Mouse (Mus musculus): Measurements from ENCODE around the gene Ndufa1. TPM values are rescaled to one million over a fixed set of nuclear protein-coding genes. Genes with fewer than 3 reads are reported as not detected.

Gene Ndufa1
- 460 and 484 TPM in 2 replicates for polyA plus RNA-seq (2012; rRNA removed)

DNA sequence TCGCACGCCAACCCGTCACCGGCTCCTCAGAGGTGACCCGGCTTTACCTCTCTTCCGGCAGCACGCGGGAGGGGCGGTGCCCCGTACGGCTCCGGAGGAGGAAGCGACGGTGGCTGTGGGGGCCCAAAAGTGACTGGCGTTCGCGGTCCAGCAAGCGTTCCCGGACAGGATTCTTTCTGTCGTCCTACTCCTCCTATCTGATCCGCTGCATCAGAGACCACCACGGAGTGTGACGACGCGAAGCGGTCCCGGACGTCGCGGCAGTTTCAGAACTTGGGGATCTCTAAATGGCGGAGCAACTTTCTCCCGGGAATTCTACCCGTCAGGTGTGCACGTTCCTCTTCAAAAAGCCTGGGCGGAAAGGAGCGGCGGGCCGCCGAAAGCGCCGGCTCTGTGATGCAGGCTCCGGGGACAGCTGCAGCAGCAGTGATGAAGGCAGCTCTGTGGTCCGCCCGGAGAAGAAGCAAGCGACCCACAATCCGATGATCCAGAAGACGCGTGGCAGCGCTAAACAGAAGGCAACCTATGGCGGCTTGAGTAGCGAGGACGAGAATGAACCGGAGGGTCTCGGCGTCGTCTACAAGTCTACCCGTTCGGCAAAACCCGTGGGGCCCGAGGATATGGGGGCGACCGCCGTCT, at the start of gene Ndufa1, which contains the start of gene Rnf113a1:
Ndufa1 (minus strand) TSS at position 59 of the 639 bp plus-strand sequence.
Rnf113a1 (plus strand) TSS at position 141 of the 639 bp plus-strand sequence.

DNA sequence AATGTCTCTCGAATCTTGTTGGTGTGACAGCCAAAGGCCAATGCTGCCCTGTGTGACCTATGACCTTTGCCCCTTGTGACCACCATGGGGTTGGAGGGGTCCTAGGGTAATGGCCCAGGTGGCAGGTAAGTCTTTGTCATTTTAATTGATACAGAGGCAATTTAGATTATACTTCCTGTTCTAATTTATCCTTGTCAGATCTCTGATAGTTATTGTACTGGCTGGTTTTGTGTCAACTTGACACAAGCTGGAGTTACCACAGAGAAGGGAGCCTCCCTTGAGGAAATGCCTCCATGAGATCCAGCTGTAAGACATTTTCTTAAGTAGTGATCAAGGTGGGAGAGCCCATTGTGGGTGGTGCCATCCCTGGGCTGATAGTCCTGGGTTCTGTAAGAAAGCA, 31.2 kb upstream of the Ndufa1 start, which contains the start of gene Rhox1:
Rhox1 (minus strand) TSS at position 101 of the 400 bp plus-strand sequence.

DNA sequence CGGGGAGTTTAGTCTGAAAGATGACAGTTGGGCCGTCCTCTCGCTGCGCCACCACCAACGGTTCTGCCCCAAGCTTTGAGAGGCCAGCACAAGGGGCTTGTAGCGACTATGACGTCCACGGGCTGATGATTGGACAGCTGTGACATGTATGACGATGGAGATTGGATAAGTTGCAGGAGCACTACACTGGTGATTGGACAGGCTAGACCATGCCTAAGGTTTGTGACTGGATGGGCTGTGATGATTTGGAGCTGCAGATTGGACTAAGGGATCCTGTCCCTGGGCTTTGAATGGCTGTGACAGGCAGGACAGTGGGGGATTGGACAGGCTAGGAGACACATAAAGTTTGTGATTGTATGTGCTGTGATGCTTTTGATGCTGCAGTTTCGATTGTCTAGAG, 20.0 kb upstream of the Ndufa1 start, which contains the start of gene Gm9:
Gm9 (minus strand) TSS at position 101 of the 400 bp plus-strand sequence.

DNA sequence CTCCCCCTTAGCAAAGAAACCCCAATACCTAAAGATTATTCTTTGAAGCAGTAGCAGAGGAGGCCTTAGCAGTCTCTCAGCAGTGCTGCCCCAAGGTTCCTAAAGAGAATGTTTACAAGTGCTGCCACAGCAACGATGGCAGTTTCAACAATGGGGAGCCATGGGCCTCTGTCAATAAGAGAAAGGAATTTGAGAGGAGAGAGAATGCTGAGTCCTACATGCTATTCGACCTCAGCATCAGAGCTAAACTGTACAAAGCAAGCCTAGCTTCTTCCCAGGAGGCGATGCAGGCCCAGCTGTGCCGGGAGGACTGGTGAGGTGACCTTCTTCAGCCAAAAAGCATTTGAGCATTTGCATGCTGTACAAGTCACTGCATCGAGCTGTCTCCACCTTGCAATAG, 22.2 kb downstream of the Ndufa1 start, which contains the start of gene Akap14:
Akap14 (minus strand) TSS at position 101 of the 400 bp plus-strand sequence.

Other genes with a start within 250 kb of the Ndufa1 start
- 68.3 and 72.1 TPM in 2 replicates for gene Sept6, start 199.4 kb downstream of the Ndufa1 start, polyA plus RNA-seq (2012; rRNA removed)
- gene Sowahd, start 142.3 kb downstream of the Ndufa1 start, polyA plus RNA-seq (2012; rRNA removed), result not detected in 2 replicates
- 667 and 729 TPM in 2 replicates for gene Rpl39, start 105.8 kb downstream of the Ndufa1 start, polyA plus RNA-seq (2012; rRNA removed)
- gene Upf3b, start 80.8 kb downstream of the Ndufa1 start, polyA plus RNA-seq (2012; rRNA removed), result 41.3 and 44.8 TPM in 2 replicates
- gene Nkap, start 64.4 kb downstream of the Ndufa1 start, polyA plus RNA-seq (2012; rRNA removed), result 8.5 and 8.7 TPM in 2 replicates
- 0.28 and 0.31 TPM in 2 replicates for gene Akap14, start 22.3 kb downstream of the Ndufa1 start, polyA plus RNA-seq (2012; rRNA removed)
- 10.3 and 10.7 TPM in 2 replicates for gene Rnf113a1, start 82 bp upstream of the Ndufa1 start, polyA plus RNA-seq (2012; rRNA removed)
- gene Gm9, start 19.9 kb upstream of the Ndufa1 start, polyA plus RNA-seq (2012; rRNA removed), result not detected in 2 replicates
- not detected in 2 replicates for gene Rhox1, start 31.1 kb upstream of the Ndufa1 start, polyA plus RNA-seq (2012; rRNA removed)
- gene Rhox2a, start 53.8 kb upstream of the Ndufa1 start, polyA plus RNA-seq (2012; rRNA removed), result not detected in 2 replicates
- gene Rhox3a, start 58.8 kb upstream of the Ndufa1 start, polyA plus RNA-seq (2012; rRNA removed), result not detected in 2 replicates
- not detected in 2 replicates for gene Rhox4a, start 74.2 kb upstream of the Ndufa1 start, polyA plus RNA-seq (2012; rRNA removed)
- gene Rhox3a2, start 188.9 kb upstream of the Ndufa1 start, polyA plus RNA-seq (2012; rRNA removed), result not detected in 2 replicates
- not detected in 2 replicates for gene Rhox4a2, start 199.7 kb upstream of the Ndufa1 start, polyA plus RNA-seq (2012; rRNA removed)
- not detected in 2 replicates for gene Rhox2b, start 220.9 kb upstream of the Ndufa1 start, polyA plus RNA-seq (2012; rRNA removed)
- not detected in 2 replicates for gene Rhox4b, start 241.3 kb upstream of the Ndufa1 start, polyA plus RNA-seq (2012; rRNA removed)

Measured in central nervous system, embryonic 18 days (tissue).